Mouse (Mus musculus) thymus, adult 2 months (tissue): Measurements from ENCODE around the gene Hk1.

Experiments
- CTCF ChIP-seq: fragments of 200-500 bp; IDR thresholded peaks from 2 replicates; pipeline ENCODE4 v1.5.1; 2012; ENCODE audit warnings: mild to moderate bottlenecking, control low read depth, low read length, moderate library complexity, borderline replicate concordance; ENCODE audit not compliant: control insufficient read depth, poor library complexity, insufficient read depth; ENCODE audit errors: extremely low read depth
- POLR2A ChIP-seq: fragments of 200-500 bp; IDR thresholded peaks from 2 replicates; pipeline ENCODE4 v1.6.1; 2012; ENCODE audit warnings: mild to moderate bottlenecking, low read length, control low read depth, moderate library complexity; ENCODE audit not compliant: control insufficient read depth, poor library complexity, insufficient read depth; ENCODE audit errors: extremely low read depth

- no peak for TF ChIP-seq CTCF
- no peak for TF ChIP-seq POLR2A
Measured at GRCm38 (mm10) chr10:62328886-62329412, 50.8 kb downstream of the Hk1 start.
